Mouse (Mus musculus) left cerebral cortex, adult 9 months (tissue): ENCODE measurements around the gene Lrrc27.

Experiments
- DNase-seq, 2 experiments: peaks; one replicate each; pipeline ENCODE4 v3.0.0; 2022; ENCODE audit warnings: low spot score in 2 of 2

Gene Lrrc27

DNA sequence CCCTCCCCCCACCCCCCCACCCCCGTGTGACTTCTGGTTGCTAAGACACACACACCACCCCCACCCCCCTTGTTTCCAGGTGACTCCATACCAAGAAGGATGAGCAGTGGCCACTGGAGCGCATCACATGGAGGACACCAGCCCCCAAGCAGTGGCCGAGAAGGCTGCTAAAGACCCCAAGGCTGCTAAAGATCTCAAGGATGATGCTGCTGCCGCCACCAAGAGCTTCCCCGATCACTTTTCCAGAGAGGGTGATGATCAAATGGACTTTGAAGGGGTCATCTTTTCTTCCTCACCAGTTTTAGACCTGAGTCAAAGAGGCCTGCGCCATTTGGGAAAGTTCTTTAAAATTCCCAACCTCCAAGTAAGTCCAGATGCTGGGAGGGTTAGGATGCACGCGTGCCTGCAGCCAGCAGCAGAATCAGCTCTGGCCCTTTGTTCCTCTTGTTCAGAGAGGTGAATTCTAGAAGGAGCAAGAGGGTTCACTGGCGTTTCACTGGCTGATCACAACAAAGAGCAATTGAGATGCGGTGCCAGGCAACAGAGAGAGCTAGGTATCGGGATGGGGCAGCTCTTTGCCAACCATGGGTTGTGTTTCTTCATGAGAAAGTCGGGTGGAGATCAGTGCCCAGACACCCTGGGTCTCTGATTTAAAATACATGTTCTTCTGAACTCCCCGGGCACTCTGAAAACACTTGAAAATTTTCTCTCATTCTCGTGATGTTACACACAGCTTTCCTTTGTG is 2.0 kb downstream of the Lrrc27 start:
- no peak for DNase-seq

DNA sequence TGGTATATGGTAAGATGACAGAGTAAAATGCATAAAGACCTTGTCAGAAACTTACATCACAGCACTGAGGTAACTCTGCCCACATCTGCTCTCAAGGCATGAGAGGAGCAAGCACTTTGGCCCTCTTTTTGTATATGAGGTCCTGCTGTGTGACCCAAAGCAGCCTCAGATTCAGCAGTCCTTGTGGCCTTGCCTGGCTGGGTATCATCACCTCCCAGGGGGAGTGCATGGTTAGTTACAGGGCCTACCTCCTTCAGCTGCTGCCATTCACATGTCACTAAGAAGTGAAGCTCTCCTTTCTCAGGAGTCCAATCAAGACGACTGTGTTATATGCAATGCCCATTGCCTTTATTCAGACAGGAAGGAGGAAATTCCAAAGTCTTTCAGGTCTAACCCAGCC is 2.7 kb downstream of the Lrrc27 start:
- DNase-seq, result no peak

DNA sequence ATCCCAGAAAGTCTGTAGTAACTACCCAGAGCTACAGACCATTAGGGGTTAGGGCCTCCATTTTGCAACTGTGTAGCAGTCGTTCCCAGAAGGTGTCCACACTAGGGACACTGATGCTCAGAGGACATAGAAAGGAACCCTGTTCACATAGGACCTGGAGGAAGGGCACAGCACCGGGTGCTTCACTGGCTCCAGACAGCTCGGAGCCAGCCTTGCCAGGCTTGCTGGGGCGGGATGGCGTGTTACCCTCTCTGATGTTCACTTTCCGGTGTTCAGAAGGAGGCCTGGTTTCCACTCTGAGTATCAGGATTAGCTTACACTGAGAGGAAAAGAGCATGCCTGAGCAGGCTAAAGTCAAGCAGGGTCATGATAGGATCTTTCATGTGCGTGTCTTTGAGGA is 3.2 kb downstream of the Lrrc27 start:
- no peak for DNase-seq

DNA sequence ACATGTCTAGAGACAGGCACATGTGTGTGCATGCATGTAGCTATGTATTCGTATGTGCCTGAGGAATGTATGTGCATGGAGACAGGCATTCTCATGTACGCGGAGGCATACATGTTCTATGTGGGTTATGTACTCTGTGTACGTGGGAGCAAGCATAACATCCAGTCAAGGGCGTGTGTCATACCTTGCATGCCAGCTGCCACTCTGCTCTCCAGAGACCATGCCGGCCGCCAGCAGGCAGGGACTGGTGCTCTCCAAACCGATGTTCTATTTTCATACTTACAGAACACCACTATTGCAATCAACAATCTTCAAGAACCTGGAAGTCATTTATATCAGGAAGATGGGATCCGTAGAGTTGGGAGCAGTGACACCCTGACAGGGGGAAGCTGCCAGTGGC is 3.7 kb downstream of the Lrrc27 start:
- no peak for DNase-seq

DNA sequence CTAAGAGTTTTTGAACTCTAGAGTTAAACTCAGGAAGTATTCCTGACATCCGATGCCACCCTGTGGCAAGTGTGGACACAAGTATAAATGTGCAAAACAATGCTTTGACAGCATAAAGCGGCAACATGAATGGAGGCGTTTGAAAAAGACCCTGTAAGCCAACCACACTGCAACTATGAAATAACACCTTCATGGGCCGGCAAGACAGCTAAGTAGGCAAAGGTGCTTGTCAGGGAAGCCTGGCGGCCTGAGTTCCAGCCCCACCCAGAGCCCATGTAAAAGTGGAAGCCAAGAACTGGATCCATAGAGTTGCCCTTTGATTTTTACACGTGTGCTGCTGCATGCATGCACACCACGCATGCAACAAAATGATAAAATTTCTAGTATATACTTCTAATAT is 4.3 kb downstream of the Lrrc27 start:
- DNase-seq, result no peak

DNA sequence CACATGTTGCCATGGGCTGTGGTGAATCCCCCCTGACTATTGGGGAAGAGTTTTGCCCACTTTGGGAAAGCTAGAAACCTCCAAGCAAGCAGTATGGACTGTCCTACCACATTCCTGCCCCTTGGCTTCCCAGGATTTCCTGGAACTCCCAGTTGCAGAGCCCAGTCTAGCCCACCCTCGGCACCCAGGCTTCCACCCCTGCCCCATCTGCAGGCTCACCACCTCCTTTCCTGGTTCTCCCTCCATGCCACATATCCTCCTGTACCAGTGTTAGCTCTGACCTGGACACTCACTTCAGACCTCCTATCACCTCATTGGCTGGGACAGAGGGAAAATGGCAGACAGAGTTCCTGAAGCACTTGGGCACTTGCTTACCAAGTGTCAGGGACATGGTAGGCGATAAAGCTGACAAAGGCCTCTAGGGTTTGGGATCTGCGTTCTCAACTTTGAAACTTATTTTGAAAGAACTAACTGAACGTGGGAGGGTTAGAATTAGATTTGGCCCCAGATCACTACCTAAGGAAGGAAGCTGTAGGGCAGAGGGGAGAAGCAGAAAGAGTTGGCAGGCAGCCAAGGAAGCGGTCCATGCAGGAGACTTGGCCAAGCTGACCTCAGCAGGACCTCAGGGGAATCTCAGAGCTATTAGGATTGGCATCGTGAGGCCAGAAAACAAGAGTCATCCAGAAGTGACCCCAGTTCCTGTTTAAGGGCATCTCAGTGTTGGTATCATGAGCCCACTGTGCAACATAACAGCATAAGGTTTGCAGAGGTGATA is 6.0 kb downstream of the Lrrc27 start:
- no peak for DNase-seq

DNA sequence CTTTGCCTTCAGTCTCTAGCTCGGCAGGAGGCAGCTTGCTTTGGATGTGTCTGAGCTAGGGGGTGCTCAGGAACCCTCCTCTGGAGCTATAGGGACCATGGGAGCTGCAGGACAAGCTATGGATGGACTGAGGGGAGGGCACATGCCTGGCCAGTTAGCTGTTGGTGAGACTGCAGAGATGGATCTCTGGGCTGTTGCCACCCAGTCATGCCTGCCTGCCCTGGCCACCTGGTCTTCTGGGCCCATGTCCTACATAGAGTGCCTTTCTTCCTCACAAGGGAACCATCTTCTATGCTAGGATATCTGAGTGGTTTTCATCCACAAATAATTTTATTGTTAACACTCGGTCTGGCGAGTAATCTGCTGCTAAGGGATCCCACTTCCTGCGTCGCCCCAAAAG is 6.7 kb downstream of the Lrrc27 start:
- no peak for DNase-seq

DNA sequence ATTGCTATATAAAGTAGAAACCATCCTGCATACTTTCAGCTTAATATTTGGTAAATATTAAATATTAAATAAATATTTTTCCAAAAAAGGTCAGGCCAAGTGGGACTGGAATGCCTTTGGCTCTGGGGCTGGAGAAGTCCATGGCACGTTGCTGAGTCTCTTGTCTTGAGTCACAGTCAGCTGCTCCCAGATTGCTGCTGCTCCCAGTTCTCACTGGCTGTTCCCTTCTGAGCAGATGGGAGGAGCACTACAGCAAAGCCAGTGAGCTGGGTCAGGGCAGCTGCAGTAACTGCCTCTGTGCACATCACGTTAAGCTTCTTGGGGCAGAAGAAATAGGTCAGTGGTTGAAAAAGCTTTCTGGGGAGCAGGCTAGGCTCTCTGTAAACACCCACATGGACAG is 7.5 kb downstream of the Lrrc27 start:
- DNase-seq, result no peak

DNA sequence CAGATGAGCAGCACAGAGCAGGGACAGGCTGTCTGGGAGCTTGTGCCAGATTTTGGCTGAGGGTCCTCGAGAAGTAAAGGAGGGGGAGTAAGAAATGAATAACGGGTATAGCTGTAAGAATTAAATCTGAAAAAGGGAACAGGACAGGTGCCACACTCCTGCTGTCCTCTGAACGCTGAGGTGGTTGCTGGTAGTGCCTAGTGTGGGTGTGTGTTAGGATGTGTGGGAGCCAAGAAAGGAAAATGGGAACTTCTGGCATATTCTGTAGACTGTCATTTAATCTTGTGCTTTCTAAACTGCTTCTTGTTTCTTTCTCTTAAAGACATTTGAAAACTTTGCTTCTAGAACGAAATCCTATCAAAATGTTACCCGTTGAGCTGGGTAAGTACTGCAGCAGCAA is 8.3 kb downstream of the Lrrc27 start:
- peak in 1 of 2 experiments; percentile 32 for DNase-seq

DNA sequence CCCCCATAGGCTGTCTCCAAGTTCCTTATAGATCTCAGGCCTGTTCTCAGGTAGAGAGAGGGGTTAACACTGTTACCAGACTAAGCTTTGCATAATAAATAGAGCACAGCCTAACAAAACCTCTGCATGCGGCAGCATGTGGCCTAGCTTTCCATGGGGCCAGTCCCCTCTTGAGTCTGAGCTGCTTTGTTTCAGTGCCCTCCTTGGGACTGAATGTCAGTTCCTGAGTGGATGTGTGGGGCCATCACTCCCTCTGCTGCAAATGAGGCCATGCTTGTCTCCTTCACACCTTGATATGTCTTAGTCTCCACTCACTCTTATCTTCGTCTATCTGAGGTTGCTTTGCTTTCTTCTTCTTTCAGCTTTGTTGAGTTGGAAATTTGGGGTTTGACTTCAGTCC is 9.1 kb downstream of the Lrrc27 start:
- DNase-seq, result no peak

DNA sequence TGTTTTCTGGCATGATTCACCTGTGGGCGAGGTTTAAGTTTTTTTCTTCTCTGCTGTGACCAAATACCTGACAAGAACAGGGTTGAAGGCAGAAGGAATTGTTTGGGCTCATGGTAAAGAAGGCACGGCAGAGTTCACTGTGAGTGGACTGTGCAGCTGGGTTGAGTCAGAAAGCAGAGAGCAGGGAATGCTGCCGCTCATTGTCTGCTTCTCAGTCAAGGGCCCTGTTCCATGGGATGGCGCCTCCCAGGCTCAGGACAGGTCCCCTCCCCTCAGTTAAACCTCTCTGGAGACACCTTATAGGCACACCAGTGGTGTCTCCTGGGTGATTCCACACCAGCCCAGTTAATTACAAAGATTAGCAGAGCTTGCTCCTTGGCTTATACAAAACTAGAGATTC is 9.6 kb downstream of the Lrrc27 start:
- no peak for DNase-seq

DNA sequence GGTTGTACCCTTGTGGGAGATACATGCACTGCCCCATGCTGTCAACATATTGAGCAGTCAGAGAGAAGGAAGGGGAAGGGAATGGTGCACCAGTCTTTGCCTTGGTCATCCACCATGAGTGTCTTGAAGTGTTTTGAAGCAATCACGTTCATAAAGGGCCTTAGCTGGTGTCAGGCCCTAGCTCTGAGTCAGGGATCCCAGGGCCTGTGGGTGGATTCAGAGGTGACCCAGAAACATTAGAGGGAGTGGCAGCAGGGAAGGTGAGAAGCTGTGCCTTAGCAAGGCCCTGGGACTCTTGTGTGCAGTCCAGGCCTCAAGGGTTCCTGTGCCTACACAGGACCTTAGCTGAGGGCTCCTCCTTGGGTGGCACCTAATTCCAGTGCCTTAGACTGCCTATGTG is 11.3 kb downstream of the Lrrc27 start:
- no peak for DNase-seq

DNA sequence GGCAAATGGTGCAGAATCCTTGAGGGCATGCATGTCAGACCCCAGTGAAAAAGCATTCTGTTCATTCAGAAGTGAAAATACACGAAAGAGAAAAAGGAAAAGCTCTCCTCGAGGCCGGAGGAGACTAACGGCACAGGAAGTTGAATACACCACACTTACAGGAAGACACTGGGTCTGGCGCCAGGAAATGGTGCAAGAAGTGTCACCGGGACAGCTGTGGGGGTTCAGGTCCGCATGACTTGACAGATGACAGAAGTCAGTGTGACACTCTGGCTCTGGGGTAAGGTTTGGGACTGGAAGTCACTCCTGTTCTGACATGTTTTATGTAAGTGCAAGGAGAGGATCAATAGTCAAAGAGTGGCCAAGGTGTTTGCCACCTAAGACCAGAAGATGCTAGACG is 11.9 kb downstream of the Lrrc27 start:
- DNase-seq, result no peak

DNA sequence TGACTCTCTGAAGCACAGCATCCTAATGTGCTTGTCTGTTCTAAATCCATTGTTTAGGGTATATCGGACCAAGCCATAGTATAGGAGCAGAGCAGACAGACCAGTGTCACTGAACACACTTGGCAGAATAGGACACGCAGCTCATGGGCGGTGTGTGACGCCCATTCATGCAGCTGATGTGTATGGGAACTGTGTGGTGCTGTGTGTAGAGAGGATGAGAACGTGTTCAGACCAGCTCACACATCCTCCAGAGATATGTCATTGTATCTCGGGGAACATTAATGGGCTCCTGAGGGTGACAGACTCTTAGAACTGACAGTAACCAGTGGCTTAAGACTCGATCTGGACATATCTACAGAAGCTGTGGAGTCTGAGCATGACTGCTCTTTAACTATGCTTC is 13.6 kb downstream of the Lrrc27 start:
- no peak for DNase-seq

DNA sequence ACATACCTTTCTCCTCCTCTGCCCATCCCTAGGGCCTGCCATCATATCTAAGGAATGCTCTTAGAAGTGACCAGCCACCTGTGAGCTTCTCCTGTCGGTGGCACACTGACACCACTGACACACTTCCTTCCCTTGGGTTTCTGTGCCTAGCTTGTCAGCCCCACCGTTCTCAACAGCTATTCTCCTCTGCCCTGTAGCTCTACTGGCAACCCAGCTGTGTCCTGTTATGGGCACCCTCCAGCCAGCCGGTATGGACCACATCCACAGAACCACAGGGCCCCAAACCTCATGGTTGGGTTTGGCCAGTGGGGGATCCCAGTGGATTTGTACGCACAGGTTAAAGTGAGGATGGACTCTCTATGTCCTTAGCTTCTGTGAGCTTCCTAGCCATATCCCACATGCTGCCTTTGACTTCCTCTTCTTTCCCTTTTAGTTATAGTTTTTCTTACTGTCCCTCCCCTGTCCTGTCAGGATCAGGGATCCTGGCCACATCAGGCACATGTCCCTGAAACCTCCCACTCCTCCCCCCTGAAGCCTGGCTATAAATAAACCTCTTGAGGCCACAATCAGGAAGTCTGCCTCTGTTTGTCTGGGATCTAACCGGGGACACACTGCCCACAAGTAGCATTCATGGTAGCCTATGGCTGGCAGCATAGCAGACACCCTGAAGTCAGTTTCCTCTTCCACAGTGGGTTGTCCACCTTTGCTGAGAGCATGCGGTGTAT is 15.8 kb downstream of the Lrrc27 start:
- DNase-seq, result no peak

DNA sequence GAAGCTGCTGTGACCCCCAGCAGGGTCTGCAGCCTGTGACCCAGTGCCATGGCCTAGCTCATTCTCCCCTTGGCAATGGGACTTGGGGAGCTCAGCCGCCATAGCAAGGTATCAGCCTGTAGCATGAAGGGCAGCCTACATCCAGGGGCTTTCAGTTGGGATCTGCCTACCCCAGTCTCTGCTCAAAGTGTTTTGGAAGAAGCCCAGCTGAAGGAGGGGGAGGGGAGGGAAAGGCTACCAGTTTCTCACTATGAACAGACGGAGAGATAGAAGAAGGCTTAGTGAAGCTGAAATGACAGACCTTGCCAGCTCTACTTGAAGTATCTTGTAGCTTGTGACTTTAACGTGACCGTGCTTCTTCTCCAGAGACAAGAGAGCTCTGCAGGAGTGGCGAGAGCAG is 17.0 kb downstream of the Lrrc27 start:
- no peak for DNase-seq

DNA sequence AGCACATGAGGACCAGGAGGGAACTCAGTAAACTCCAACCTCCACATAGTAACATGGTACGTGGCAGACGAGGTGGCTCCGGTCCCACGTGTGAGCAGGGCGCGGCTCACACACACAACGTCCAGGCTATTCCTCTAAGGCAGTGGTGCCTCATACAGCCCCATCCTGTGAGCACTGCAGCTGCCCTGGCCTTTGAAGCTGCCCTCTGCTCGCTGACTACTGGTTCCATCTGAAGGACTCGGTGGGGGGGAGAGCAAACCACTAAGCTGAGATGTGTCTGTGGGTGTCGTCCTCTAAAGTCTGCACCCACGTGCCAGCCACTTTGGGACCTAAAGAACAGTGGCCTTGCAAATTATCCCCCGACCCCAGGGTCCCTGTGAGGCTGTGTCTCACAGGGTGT is 17.5 kb downstream of the Lrrc27 start:
- DNase-seq, result no peak

DNA sequence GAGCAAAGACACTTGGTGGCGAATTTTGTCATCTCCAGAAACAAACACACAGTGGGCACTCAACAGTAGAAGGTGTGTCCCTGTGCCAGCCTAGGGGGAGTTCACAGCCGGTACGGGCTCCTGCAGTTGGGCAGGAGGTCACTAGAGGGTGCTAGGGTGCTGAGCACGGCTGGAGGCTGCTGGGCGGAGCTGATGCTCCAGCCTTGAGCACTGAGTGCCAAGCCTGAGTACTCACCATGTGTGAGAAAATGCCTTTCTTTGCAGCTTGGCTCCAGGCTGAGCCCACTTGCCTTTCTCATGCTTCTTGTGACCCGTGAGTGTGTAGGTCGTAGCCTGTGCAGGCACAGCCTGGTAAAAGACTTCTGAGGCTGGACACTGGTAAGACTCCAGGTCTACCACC is 20.9 kb downstream of the Lrrc27 start:
- peak; percentile 68 to 89 for DNase-seq

DNA sequence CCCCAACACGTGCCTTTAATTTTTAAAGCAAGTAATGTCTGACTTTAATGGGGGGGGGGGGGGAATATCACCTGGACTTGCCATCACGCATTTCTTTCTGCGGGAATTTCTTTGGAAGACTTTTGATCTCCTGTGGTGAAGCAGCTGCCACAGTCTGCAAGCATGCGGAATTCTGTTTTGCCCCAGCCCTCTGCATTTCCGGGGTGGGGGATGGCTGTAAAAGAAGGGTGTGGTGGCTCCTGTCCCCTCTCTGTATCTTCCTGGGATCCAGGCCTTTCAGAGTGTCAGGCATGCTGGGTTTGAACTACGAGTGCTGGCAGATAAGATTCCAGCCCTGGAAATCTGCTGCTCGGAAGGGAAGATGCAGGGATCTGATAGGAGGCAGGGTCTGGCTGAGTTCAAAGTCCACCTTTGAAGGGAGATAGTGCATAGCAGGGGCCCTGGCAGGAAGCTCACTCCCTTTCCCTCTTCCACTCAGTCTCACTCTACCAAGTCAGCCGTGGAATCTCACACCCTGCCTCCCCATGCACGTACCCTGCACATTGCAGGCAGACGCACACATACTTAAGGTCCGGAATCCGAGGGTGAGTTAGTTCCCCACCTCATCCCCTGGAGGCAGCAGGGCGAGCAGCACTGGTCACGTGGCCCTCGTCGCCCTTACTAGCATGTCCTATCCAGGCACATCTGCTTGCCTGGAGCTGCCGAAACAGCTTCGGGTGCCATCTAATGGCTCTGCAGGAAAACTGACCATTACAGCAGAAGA is 21.8 kb downstream of the Lrrc27 start:
- DNase-seq, result peak in 1 of 2 experiments; percentile 24

DNA sequence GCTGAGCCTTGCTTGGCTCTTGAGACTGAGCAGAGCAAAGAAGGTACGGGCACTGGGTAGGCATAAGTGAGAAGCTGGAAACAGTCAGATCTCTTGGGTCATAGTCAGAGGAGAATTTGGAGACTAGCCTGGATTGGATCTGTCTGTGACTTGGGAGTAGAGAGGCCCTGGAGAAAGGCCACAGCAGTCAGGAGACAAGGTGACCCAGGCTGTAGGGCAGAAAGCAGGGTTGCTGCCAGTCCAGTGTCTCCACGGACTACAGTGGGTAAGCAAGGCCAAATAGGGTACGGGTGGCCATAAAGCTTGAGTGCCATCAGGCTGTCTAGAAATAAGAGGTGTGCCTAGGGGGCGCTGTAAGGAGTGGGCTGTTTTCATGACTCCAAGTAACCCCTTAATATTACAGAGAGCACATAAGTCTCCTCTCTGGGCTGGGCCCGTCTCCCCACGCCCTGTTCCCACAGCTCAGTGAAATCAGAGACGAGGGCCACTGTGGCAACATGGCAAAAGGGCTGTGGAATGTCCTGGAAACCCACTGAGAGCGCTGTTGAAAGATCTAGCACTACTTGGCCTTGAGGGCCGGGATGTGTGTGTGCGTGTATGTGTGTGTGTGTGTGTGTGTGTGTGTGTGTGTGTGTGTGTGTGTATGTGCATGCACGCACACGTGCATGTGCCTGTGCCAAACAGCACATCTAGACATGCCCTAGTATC is 23.0 kb downstream of the Lrrc27 start:
- no peak for DNase-seq

DNA sequence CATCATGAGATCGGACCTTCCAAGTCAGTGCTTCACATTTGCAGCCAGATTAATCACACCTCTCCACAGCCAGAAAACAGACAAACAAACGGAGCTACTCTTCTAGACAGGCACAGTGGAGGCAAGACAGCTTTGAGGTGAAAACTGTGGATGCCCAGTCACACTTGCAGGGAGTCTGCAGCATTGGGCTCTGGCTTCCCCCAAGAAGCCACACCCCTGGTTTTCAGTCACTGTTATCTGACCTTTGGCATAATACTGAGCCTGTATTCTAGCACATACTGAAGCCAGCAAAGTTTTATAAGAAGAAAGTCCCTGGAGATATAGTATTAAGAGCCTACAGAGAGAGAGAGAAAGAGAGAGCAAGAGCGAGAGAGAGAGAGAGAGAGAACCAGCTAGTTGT is 26.6 kb downstream of the Lrrc27 start:
- no peak for DNase-seq
